Mouse (Mus musculus): Measurements from ENCODE around the gene Ppcdc. TPM values are rescaled to one million over a fixed set of nuclear protein-coding genes. Genes with fewer than 3 reads are reported as not detected.

The Ppcdc gene
- total RNA-seq, 2 experiments from 2014 or later, result 16.3 to 16.8 TPM

DNA sequence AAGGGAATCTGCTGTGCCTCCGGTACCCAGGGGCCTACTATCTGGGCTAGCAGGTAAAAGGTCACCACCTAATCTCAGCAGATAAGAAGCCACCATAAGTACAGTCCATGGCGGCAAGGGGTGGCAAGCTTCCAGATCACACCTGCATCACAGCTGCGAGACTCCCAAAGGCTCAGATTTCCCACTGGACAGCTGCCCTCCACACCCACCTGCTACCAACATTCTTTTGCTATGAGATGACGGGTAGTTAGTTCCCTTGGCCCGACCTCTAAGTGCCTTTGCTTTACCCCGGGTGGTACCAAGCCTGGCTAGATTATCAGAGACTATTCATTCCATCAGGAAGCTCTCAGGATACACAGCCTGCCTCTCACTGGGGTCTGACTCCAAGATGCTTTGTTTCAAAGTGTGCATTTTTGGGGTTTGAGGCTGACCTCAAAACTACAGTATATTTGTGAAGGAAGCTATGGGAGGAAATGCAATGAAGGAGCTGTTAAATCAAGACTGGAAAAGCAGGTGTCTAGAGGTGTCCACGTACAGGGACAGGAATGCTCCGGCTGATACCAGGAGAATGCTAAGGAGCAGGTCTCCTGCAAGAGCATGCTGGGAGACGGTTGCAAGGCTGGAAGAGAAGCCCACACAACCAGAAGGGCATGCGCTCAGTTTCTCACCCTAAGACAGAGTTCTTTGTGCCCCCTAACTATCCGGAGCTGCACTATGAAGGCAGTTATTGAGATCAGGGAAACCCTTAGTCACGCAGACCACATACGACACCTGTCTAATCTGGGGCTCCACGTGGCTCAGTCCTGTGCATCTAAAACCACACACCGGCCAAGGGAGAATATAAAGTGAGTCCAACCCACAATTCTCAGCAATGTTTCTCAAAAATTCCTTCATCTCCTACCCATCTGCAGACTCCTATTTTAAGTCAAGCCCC lies 37.3 kb downstream of the Ppcdc start:
- no peak for DNase-seq (ENCODE audit: extremely low spot score in 1 of 2, low spot score in 2 of 2)
- Histone ChIP-seq H3K27ac (no peak overlapping the region), H3K4me3 (no peak overlapping the region)
- intact Hi-C loops (cut with DNase I), result loop anchor here (5.0 kb wide), 1 partner anchor 60 kb away; no protein-coding TSS in a partner anchor
- no peak for TF ChIP-seq CTCF (IDR thresholded peaks at IDR 0.05)

DNA sequence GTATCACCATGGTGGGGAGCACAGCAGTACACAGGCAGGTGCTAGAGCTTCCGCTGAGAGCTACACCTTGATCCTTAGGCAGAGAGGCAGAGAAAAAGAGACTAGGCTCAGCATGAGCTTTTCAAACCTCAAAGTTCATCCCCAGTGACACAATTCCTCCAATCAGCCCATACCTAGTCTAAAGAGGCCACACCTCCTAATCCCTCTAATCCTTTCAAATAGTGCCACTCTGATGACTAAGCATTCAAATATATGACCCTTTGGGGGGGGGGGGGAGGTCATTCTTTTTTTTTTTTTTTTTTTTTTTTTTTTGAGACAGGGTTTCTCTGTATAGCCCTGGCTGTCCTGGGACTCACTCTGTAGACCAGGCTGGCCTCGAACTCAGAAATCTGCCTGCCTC lies 41.2 kb downstream of the Ppcdc start:
- no peak for TF ChIP-seq CTCF (IDR thresholded peaks at IDR 0.05)
- Histone ChIP-seq H3K27ac (no peak overlapping the region), H3K4me3 (no peak overlapping the region)

DNA sequence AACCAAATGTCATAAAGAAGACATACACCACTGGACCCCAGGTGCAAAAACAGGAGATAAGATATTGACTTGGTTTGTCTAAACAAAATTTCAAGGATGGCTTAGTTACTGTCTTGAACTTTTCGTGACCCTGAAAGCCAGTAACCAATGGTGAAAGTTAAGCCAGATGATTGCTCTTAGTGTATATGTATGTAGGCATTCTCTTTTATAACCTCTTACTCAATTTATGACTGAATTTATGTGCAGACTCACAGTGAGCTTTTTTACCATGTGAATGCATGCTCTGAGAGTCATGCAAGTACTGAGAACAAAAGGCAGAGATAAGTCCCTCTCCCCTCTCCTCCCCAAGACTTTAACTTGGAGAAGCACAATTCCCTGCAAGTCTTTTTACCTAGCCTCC lies 47.0 kb downstream of the Ppcdc start:
- intact Hi-C loops (cut with DNase I), result no loop called here
- Histone ChIP-seq H3K4me3 (no peak overlapping the region), H3K27ac (no peak overlapping the region)
- DNase-seq (ENCODE audit: extremely low spot score in 1 of 2, low spot score in 2 of 2), result no peak
- no peak for TF ChIP-seq CTCF (IDR thresholded peaks at IDR 0.05)

More for the DNA sequence above, 41.2 kb downstream of the Ppcdc start:
- intact Hi-C loops (cut with DNase I), result no loop called here
- no peak for DNase-seq (ENCODE audit: extremely low spot score in 1 of 2, low spot score in 2 of 2)

DNA sequence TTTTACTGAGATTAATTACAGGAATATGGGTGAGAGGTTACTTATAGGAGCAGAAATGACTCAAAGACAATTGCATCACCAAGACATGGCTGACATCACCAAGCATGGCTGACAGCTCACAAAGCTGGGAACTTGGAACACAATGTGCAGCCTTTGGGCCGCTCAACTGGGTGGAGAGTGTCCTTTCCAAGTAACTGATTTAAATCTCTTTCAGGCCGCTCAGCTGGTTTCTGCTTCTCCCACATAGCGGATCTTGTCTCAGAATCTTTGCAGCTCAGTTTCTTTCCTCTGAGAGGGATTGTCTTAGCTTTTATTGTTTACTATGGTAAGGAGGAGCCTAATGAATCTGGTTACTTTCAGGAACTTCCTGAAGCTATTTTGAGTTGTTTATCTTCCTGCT lies 49.1 kb downstream of the Ppcdc start:
- TF ChIP-seq CTCF (IDR thresholded peaks at IDR 0.05), result no peak
- intact Hi-C loops (cut with DNase I), result no loop called here
- H3K4me3 ChIP-seq, result no peak overlapping the region
- H3K27ac ChIP-seq, result no peak overlapping the region
- DNase-seq (ENCODE audit: extremely low spot score in 1 of 2, low spot score in 2 of 2), result no peak

DNA sequence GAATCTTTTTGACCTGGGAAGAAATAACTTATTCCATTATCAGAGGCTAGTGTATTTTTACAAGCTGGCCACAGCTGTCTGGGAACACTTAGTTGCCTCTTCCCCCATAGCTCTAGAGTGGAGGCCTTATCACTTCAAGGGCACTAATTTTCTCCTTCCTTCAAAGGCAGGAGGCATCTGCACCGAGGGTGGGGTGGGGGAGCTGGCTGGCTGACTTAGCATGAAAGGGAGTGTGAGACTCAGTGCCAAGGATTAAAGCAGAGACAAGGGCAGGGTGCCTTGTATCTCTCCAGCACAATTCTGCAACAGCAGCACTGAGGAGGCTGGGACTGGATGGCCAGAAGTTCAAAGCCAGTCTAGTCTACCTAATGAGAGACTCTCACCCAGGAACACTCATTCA lies 50.8 kb downstream of the Ppcdc start:
- DNase-seq (ENCODE audit: extremely low spot score in 1 of 2, low spot score in 2 of 2), result no peak
- Histone ChIP-seq H3K27ac (no peak overlapping the region), H3K4me3 (no peak overlapping the region)
- intact Hi-C loops (cut with DNase I), result no loop called here
- TF ChIP-seq CTCF (IDR thresholded peaks at IDR 0.05), result no peak

GRCm38 (mm10) chr9:57386926-57387325 lies 53.0 kb downstream of the Ppcdc start:
- no peak for DNase-seq (ENCODE audit: extremely low spot score in 1 of 2, low spot score in 2 of 2)
- intact Hi-C loops (cut with DNase I), result no loop called here
- TF ChIP-seq CTCF (IDR thresholded peaks at IDR 0.05), result no peak

DNA sequence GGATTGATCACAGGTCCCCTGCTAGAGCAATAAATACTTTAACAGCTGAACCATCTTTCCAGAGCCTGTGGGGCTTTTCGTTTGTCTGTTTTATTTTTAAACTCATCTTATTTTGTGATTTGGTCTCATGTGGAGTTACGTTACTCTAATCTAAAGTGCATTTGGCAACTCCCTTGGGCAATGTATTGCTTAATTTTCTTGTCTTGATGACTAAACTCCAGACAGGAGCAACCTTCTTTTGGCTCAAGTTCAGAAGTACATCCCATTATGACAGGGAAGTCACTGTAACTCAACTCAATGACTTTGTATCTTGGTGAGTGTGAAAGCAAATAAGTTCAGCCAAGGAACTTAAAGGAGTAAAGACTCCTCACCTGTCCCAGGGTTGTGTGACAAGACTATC lies 55.3 kb downstream of the Ppcdc start:
- DNase-seq (ENCODE audit: extremely low spot score in 1 of 2, low spot score in 2 of 2), result no peak
- intact Hi-C loops (cut with DNase I), result no loop called here
- TF ChIP-seq CTCF (IDR thresholded peaks at IDR 0.05), result no peak
- H3K4me3 ChIP-seq, result no peak overlapping the region
- no peak overlapping the region for H3K27ac ChIP-seq

More at GRCm38 (mm10) chr9:57386926-57387325, 53.0 kb downstream of the Ppcdc start:
- H3K4me3 ChIP-seq, result no peak overlapping the region
- no peak overlapping the region for H3K27ac ChIP-seq

DNA sequence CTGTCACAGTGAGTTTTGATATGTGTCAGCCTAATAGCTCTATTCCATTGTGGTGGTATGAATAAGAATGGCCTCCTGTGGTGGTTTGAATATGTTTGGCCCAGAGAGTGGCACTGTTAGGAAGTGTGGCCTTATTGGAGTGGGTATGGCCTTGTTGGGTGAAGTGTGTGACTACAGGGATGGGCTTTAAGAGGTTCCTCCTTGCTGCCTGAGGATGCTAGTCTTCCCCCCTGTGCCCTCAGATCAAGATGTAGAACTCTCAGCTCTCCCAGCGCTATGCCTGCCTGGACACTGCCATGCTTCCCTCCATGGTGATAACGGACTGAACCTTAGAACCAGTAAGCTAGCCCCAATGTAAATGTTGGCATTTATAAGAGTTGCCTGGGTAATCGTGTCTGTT lies 78.9 kb downstream of the Ppcdc start:
- Histone ChIP-seq H3K27ac (no peak overlapping the region), H3K4me3 (no peak overlapping the region)
- no peak for TF ChIP-seq CTCF (IDR thresholded peaks at IDR 0.05)
- intact Hi-C loops (cut with DNase I), result no loop called here
- no peak for DNase-seq (ENCODE audit: extremely low spot score in 1 of 2, low spot score in 2 of 2)

- intact Hi-C loops (cut with DNase I), result no loop called here
- Histone ChIP-seq H3K4me3 (no peak overlapping the region), H3K27ac (no peak overlapping the region)
- no peak for DNase-seq (ENCODE audit: extremely low spot score in 1 of 2, low spot score in 2 of 2)
- no peak for TF ChIP-seq CTCF (IDR thresholded peaks at IDR 0.05)
These were observed 85.3 kb downstream of the Ppcdc start for GRCm38 (mm10) chr9:57354377-57355183.

GRCm38 (mm10) chr9:57351277-57351676 lies 88.6 kb downstream of the Ppcdc start:
- Histone ChIP-seq H3K27ac (no peak overlapping the region), H3K4me3 (no peak overlapping the region)
- no peak for DNase-seq (ENCODE audit: extremely low spot score in 1 of 2, low spot score in 2 of 2)
- intact Hi-C loops (cut with DNase I), result no loop called here
- no peak; the same call in none of the 2 replicates for TF ChIP-seq CTCF (IDR thresholded peaks at IDR 0.05)

GRCm38 (mm10) chr9:57345902-57346301 lies 94.0 kb downstream of the Ppcdc start:
- no peak for DNase-seq (ENCODE audit: extremely low spot score in 1 of 2, low spot score in 2 of 2)
- intact Hi-C loops (cut with DNase I), result no loop called here
- Histone ChIP-seq H3K4me3 (no peak overlapping the region), H3K27ac (no peak overlapping the region)
- no peak for TF ChIP-seq CTCF (IDR thresholded peaks at IDR 0.05)

GRCm38 (mm10) chr9:57343752-57344151 lies 96.2 kb downstream of the Ppcdc start:
- intact Hi-C loops (cut with DNase I), result loop anchor here (5.0 kb wide), 1 partner anchor 59 kb away; no protein-coding TSS in a partner anchor
- no peak overlapping the region for H3K4me3 ChIP-seq
- H3K27ac ChIP-seq, result no peak overlapping the region
- no peak for TF ChIP-seq CTCF (IDR thresholded peaks at IDR 0.05)
- DNase-seq (ENCODE audit: extremely low spot score in 1 of 2, low spot score in 2 of 2), result no peak
